12 mouse cellular contexts compared by ENCODE assay signal in the genomic region with DNA sequence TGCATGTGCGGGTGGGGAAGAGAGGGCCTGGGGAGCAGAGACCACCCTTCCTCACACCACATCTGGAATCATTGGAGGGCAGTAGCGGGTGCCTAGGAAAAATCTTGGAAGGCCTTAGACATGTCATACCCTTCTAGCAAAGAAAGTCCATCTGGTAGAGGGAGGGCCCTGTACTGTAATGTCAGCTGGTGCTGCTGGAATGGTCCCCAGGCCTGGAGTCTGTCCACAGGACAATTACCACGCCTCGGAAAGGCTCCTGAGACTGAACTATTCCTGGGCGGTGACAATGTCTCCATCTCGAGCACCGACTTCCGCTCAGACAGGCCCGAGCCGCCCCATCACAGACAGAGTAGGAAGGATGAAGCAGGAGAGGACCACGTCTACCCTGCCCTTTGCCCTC.
A peak's percentile ranks its signal among the peaks of the same experiment; 100 is the strongest.
DNase-seq lines count a peak whose midpoint lies in the region; ATAC-seq and TF ChIP-seq lines count a peak whose summit lies in the region.
"Had no signal": no experiment of that assay in that cellular context is flagged by ENCODE, and none has a peak within 500 bp of the region (broad histone marks: within the 10 kb centered on the region; RNA-seq: fewer than 3 reads in every experiment).

No protein-coding gene starts in this region.

- 87% methylated on average over 11 of the region's 11 CpGs for WGBS in liver, adult 2 months
- WGBS in liver, postnatal 0 days (ENCODE audit: insufficient replicate concordance) = 83% methylated on average over 11 of the region's 11 CpGs

- H3K36me3 ChIP-seq in liver, adult 2 months (ENCODE audit: control insufficient read depth, insufficient read depth, low read length) = no peaks in the 10 kb centered on the region
- H3K36me3 ChIP-seq in liver, postnatal 0 days (replicated peaks; ENCODE audit: insufficient read depth, low read length) = no peaks in the 10 kb centered on the region
- peaks cover 7% of the 10 kb centered on the region for H3K36me3 ChIP-seq in myocyte (ENCODE audit: control insufficient read depth, insufficient read depth)
- H3K36me3 ChIP-seq: embryonic facial prominence, embryonic 12.5 days; G1E; limb, embryonic 12.5 days had no signal

- TF ChIP-seq POLR2A in liver, adult 2 months (IDR thresholded peaks at IDR 0.05; ENCODE audit: extremely low read depth, insufficient read depth, low read length) = no peak
- TF ChIP-seq POLR2A in myocyte (IDR thresholded peaks at IDR 0.05; ENCODE audit: insufficient read length, low read depth) = no peak

- H3ac ChIP-seq in myocyte (ENCODE audit: control insufficient read depth, insufficient read length) = no peak overlapping the region

- H3K79me2 ChIP-seq in liver, adult 2 months (ENCODE audit: control insufficient read depth, insufficient read depth, low read length) = no peaks in the 10 kb centered on the region
- H3K79me2 ChIP-seq in myocyte (ENCODE audit: control insufficient read depth, insufficient read depth) = no peaks in the 10 kb centered on the region

- H3K27me3 ChIP-seq in liver, adult 2 months (ENCODE audit: control insufficient read depth, insufficient read depth, low read length) = no peaks in the 10 kb centered on the region
- no peaks in the 10 kb centered on the region for H3K27me3 ChIP-seq in liver, postnatal 0 days (ENCODE audit: insufficient read depth, low read length)
- H3K27me3 ChIP-seq in myocyte (ENCODE audit: control insufficient read depth, insufficient read depth, insufficient read length) = no peaks in the 10 kb centered on the region
- H3K27me3 ChIP-seq: embryonic facial prominence, embryonic 12.5 days; limb, embryonic 12.5 days had no signal

- peak; percentile 2 for DNase-seq in liver, adult 2 months (ENCODE audit: extremely low read depth, low read depth, low spot score)
- no peak for DNase-seq in liver, postnatal 0 days
- peak; percentile 78 for DNase-seq in cerebellum, adult 9-10 months
- DNase-seq in gastrocnemius, postnatal 36 days = peak; percentile 75 to 77
- no peak for DNase-seq in testis, postnatal 10 days (ENCODE audit: low spot score)
- DNase-seq: right cerebral cortex, postnatal 4 days; thymus, postnatal 4 days had no signal

- TF ChIP-seq CTCF in liver, adult 2 months (IDR thresholded peaks at IDR 0.05; ENCODE audit: low read depth, low read length) = no peak
- no peak for TF ChIP-seq CTCF in liver, postnatal 0 days (IDR thresholded peaks at IDR 0.05; ENCODE audit: low read depth)

- intact Hi-C loops in gastrocnemius, postnatal 36 days (cut with DNase I) = no loop called here

- no peaks in the 10 kb centered on the region for H3K9me3 ChIP-seq in liver, postnatal 0 days (ENCODE audit: low read length)
- H3K9me3 ChIP-seq: embryonic facial prominence, embryonic 12.5 days had no signal

- no peak overlapping the region for H3K9ac ChIP-seq in liver, adult 2 months (ENCODE audit: low read depth, low read length)
- no peak overlapping the region for H3K9ac ChIP-seq in liver, postnatal 0 days (replicated peaks)
- H3K9ac ChIP-seq: embryonic facial prominence, embryonic 12.5 days; limb, embryonic 12.5 days had no signal

- no peak overlapping the region for H3K27ac ChIP-seq in liver, adult 2 months (replicated peaks; ENCODE audit: insufficient read depth, low read depth, low read length)
- H3K27ac ChIP-seq in liver, postnatal 0 days (ENCODE audit: low read depth) = no peak overlapping the region
- H3K27ac ChIP-seq: embryonic facial prominence, embryonic 12.5 days; limb, embryonic 12.5 days had no signal

- H3K4me2 ChIP-seq in liver, postnatal 0 days (ENCODE audit: low read depth, low read length) = no peak overlapping the region
- H3K4me2 ChIP-seq in myocyte (ENCODE audit: low read depth) = peak overlapping the region; percentile 59
- H3K4me2 ChIP-seq: embryonic facial prominence, embryonic 12.5 days; limb, embryonic 12.5 days had no signal

- ATAC-seq in liver, postnatal 0 days = no peak
- no peak for ATAC-seq in frontal cortex, adult (ENCODE audit: low TSS enrichment)

- TF ChIP-seq EP300 in liver, postnatal 0 days (IDR thresholded peaks at IDR 0.05; ENCODE audit: low read depth) = no peak

- no peak overlapping the region for H3K4me3 ChIP-seq in liver, adult 2 months (ENCODE audit: insufficient read depth, low read depth, low read length)
- no peak overlapping the region for H3K4me3 ChIP-seq in liver, postnatal 0 days (ENCODE audit: low read depth, low read length)
- H3K4me3 ChIP-seq in myocyte = no peak overlapping the region
- H3K4me3 ChIP-seq: embryonic facial prominence, embryonic 12.5 days; limb, embryonic 12.5 days had no signal

- no peaks in the 10 kb centered on the region for H3K4me1 ChIP-seq in liver, adult 2 months (ENCODE audit: control insufficient read depth, insufficient read depth, low read length)
- H3K4me1 ChIP-seq in liver, postnatal 0 days (ENCODE audit: insufficient read depth) = no peaks in the 10 kb centered on the region
- H3K4me1 ChIP-seq: embryonic facial prominence, embryonic 12.5 days had no signal

TF ChIP-seq in myocyte, 11 proteins besides CTCF, POLR2A, EP300 and RAD21:
- TF ChIP-seq E2F4 (IDR thresholded peaks at IDR 0.05; ENCODE audit: insufficient read depth) = no peak
- no peak for TF ChIP-seq USF1 (IDR thresholded peaks at IDR 0.05; ENCODE audit: low read depth)
- TF ChIP-seq TCF3 (IDR thresholded peaks at IDR 0.05; ENCODE audit: insufficient read length, low read depth) = peak; percentile 3
- peak; percentile 38 for TF ChIP-seq TCF12 (IDR thresholded peaks at IDR 0.05; ENCODE audit: insufficient read depth, poor library complexity, severe bottlenecking)
- TF ChIP-seq MAX (IDR thresholded peaks at IDR 0.05; ENCODE audit: low read depth) = no peak
- no peak for TF ChIP-seq CEBPB (IDR thresholded peaks at IDR 0.05; ENCODE audit: insufficient read depth, poor library complexity, severe bottlenecking)
- no peak for TF ChIP-seq REST (IDR thresholded peaks at IDR 0.05; ENCODE audit: insufficient read depth, insufficient read length)
- TF ChIP-seq POLR2AphosphoS2 (IDR thresholded peaks at IDR 0.05; ENCODE audit: insufficient read length, low read depth) = no peak
- TF ChIP-seq MYOG (IDR thresholded peaks at IDR 0.05; ENCODE audit: control insufficient read depth in 1 of 3, insufficient read depth in 1 of 3, insufficient read length in 2 of 3, low read depth in 2 of 3) = peak in 2 of 3 experiments; percentile 63 to 74
- TF ChIP-seq MYOD1 (IDR thresholded peaks at IDR 0.05; ENCODE audit: control insufficient read depth in 1 of 3, insufficient read length in 2 of 3, low read depth in 2 of 3) = peak in 2 of 3 experiments; percentile 17 to 69
- no peak for TF ChIP-seq SRF (IDR thresholded peaks at IDR 0.05; ENCODE audit: control insufficient read depth, insufficient read length, low read depth)

Comparison
In these comparisons a context has a peak if more than half of its experiments do, and no peak if none do; other contexts are left out.
1. DNase-seq: peak in liver, adult 2 months (single experiment), cerebellum, adult 9-10 months (single experiment) and gastrocnemius, postnatal 36 days (2 of 2); none in liver, postnatal 0 days (single experiment) and testis, postnatal 10 days (single experiment).